Mouse (Mus musculus) kidney, postnatal 14 days (tissue): ENCODE data around the gene Galnt10.
A peak's percentile ranks its signal among the peaks of the same experiment; 100 is the strongest.
"Not testable (repeated sequence)": the region's sequence is repeated elsewhere in the genome, so short reads cannot be mapped to it uniquely, and the experiment has no call there.

ENCODE experiments used
- DNase-seq: peaks from one replicate; pipeline ENCODE4 v3.0.0; 2022; ENCODE audit warnings: mixed read lengths

Galnt10 gene

GRCm38 (mm10) chr11:57800266-57800951, 155.2 kb downstream of the Galnt10 start:
- peak; percentile 26 for DNase-seq

GRCm38 (mm10) chr11:57800971-57801765, 155.9 kb downstream of the Galnt10 start, which contains the start of gene Sap30l:
Gene Sap30l (plus strand): TSS chr11:57801637.
- peak; percentile 99 for DNase-seq

GRCm38 (mm10) chr11:57801766-57802510, 156.7 kb downstream of the Galnt10 start:
- peak; percentile 77 for DNase-seq

GRCm38 (mm10) chr11:57802511-57802870, 157.2 kb downstream of the Galnt10 start:
- DNase-seq: peak; percentile 37

GRCm38 (mm10) chr11:57805047-57805446, 159.8 kb downstream of the Galnt10 start:
- DNase-seq: no peak

- peak; percentile 13 for DNase-seq
Measured at GRCm38 (mm10) chr11:57809017-57809731, 163.9 kb downstream of the Galnt10 start.

GRCm38 (mm10) chr11:57809732-57810098, 164.5 kb downstream of the Galnt10 start:
- DNase-seq: no peak

GRCm38 (mm10) chr11:57811006-57811405, 165.8 kb downstream of the Galnt10 start:
- DNase-seq: no peak

GRCm38 (mm10) chr11:57812212-57812611, 167.0 kb downstream of the Galnt10 start:
- no peak for DNase-seq

GRCm38 (mm10) chr11:57813641-57814040, 168.4 kb downstream of the Galnt10 start:
- DNase-seq: no peak

GRCm38 (mm10) chr11:57818189-57818588, 172.9 kb downstream of the Galnt10 start:
- DNase-seq: no peak

- peak; percentile 78 for DNase-seq
Measured at GRCm38 (mm10) chr11:57819999-57820581, 174.8 kb downstream of the Galnt10 start.

GRCm38 (mm10) chr11:57823159-57823558, 177.9 kb downstream of the Galnt10 start:
- DNase-seq: not testable (repeated sequence)

- no peak for DNase-seq
Measured at GRCm38 (mm10) chr11:57823714-57824113, 178.5 kb downstream of the Galnt10 start.

- DNase-seq: not testable (repeated sequence)
Measured at GRCm38 (mm10) chr11:57825234-57825633, 180.0 kb downstream of the Galnt10 start.

GRCm38 (mm10) chr11:57827048-57827914, 182.0 kb downstream of the Galnt10 start:
- DNase-seq: no peak

- peak; percentile 16 for DNase-seq
Measured at GRCm38 (mm10) chr11:57827915-57828545, 182.8 kb downstream of the Galnt10 start.

GRCm38 (mm10) chr11:57828955-57829870, 184.0 kb downstream of the Galnt10 start:
- DNase-seq: no peak
